Mouse (Mus musculus) CH12.LX (cell line): ENCODE data around the gene Tnni2.

Source experiments
- BHLHE40 ChIP-seq: IDR thresholded peaks from 2 replicates; pipeline ENCODE4 v1.6.1; 2011; ENCODE audit warnings: mild to moderate bottlenecking, low read depth, low read length, improper control_type of control experiment
- CTCF ChIP-seq, 2 experiments: IDR thresholded peaks in 1 of 2; conservative IDR thresholded peaks in 1 of 2; 2 replicates each; pipeline ENCODE4 v1.5.1; 2011 to 2012; ENCODE audit warnings: low read depth in 2 of 2, low read length in 2 of 2, improper control_type of control experiment in 1 of 2, inconsistent platforms in 1 of 2, mild to moderate bottlenecking in 1 of 2, moderate library complexity in 1 of 2
- E2F4 ChIP-seq: IDR thresholded peaks from 2 replicates; pipeline ENCODE4 v1.6.1; 2011; ENCODE audit warnings: low read depth, low read length, improper control_type of control experiment; ENCODE audit not compliant: insufficient replicate concordance
- EP300 ChIP-seq: IDR thresholded peaks from 2 replicates; pipeline ENCODE4 v1.6.1; 2011; ENCODE audit warnings: low read length, improper control_type of control experiment
- HCFC1 ChIP-seq: IDR thresholded peaks from 2 replicates; pipeline ENCODE4 v1.6.1; 2012; ENCODE audit warnings: low read depth, mild to moderate bottlenecking, inconsistent platforms, low read length, improper control_type of control experiment
- JUND ChIP-seq: conservative IDR thresholded peaks from 2 replicates; pipeline ENCODE4 v1.6.1; 2011; ENCODE audit warnings: low read depth, low read length, improper control_type of control experiment
- MAX ChIP-seq: IDR thresholded peaks from 2 replicates; pipeline ENCODE4 v1.6.1; 2011; ENCODE audit warnings: low read length, improper control_type of control experiment
- NELFE ChIP-seq: IDR thresholded peaks from 2 replicates; pipeline ENCODE4 v1.6.1; 2011; ENCODE audit warnings: low read depth, low read length, improper control_type of control experiment
- POLR2A ChIP-seq: IDR thresholded peaks from 2 replicates; pipeline ENCODE4 v1.6.1; 2011; ENCODE audit warnings: low read depth, mild to moderate bottlenecking, improper control_type of control experiment, low read length
- RAD21 ChIP-seq: IDR thresholded peaks from 2 replicates; pipeline ENCODE4 v1.6.1; 2011; ENCODE audit warnings: low read depth, mild to moderate bottlenecking, low read length, improper control_type of control experiment, moderate library complexity
- RCOR1 ChIP-seq: conservative IDR thresholded peaks from 2 replicates; pipeline ENCODE4 v1.6.1; 2012; ENCODE audit warnings: low read depth, mild to moderate bottlenecking, inconsistent platforms, low read length, improper control_type of control experiment
- SMC3 ChIP-seq: IDR thresholded peaks from 2 replicates; pipeline ENCODE4 v1.6.1; 2011; ENCODE audit warnings: low read depth, low read length, improper control_type of control experiment
- TBP ChIP-seq: conservative IDR thresholded peaks from 2 replicates; pipeline ENCODE4 v1.6.1; 2011; ENCODE audit warnings: low read depth, low read length, improper control_type of control experiment
- TCF12 ChIP-seq: IDR thresholded peaks from 2 replicates; pipeline ENCODE4 v1.6.1; 2014; ENCODE audit warnings: low read depth, mild to moderate bottlenecking, inconsistent platforms, low read length, improper control_type of control experiment

GRCm38 (mm10) chr7:142480661-142481060, 39.1 kb downstream of the Tnni2 start:
- no peak for TF ChIP-seq TCF12
- no peak for TF ChIP-seq JUND
- TF ChIP-seq MAX: no peak
- TF ChIP-seq NELFE: no peak
- TF ChIP-seq RCOR1: no peak
- no peak for TF ChIP-seq CTCF (conservative IDR thresholded peaks at IDR 0.05 in 1 of 2, IDR thresholded peaks at IDR 0.05 in 1 of 2; ENCODE audit: low read depth in 2 of 2, low read length in 2 of 2)
- TF ChIP-seq EP300: no peak
- TF ChIP-seq RAD21: no peak
- no peak for TF ChIP-seq SMC3
- no peak for TF ChIP-seq POLR2A
- TF ChIP-seq HCFC1: no peak
- no peak for TF ChIP-seq E2F4
- no peak for TF ChIP-seq TBP
- TF ChIP-seq BHLHE40: no peak
